Mouse (Mus musculus): Measurements from ENCODE around the gene Adamts2. TPM values are rescaled to one million over a fixed set of nuclear protein-coding genes. Genes with fewer than 3 reads are reported as not detected.

The Adamts2 gene
- polyA plus RNA-seq, 1 experiment from 2014 or later, result 5.7 TPM

- ATAC-seq (ENCODE audit: low FRiP score, low TSS enrichment), result no peak
- Histone ChIP-seq H3K27ac (ENCODE audit: low read length) (no peak overlapping the region), H3K9ac (replicated peaks; ENCODE audit: low read length) (no peak overlapping the region), H3K9me3 (ENCODE audit: low read length) (no peaks in the 10 kb centered on the region), H3K4me2 (replicated peaks; ENCODE audit: low read depth, low read length) (no peak overlapping the region), H3K36me3 (ENCODE audit: insufficient read depth, low read length) (no peaks in the 10 kb centered on the region), H3K4me1 (ENCODE audit: insufficient read depth, low read length) (no peaks in the 10 kb centered on the region), H3K27me3 (ENCODE audit: insufficient read depth, low read length) (no peaks in the 10 kb centered on the region), H3K4me3 (ENCODE audit: low read length) (no peak overlapping the region)
- 92% methylated on average over 13 of the region's 13 CpGs for WGBS
These were observed 36.4 kb downstream of the Adamts2 start for GRCm38 (mm10) chr11:50638197-50638867.

- no peaks in the 10 kb centered on the region for H3K36me3 ChIP-seq (ENCODE audit: insufficient read depth, low read length)
- H3K27ac ChIP-seq (ENCODE audit: low read length), result no peak overlapping the region
- H3K27me3 ChIP-seq (ENCODE audit: insufficient read depth, low read length), result no peaks in the 10 kb centered on the region
- H3K4me3 ChIP-seq (ENCODE audit: low read length), result no peak overlapping the region
- WGBS, result 92% methylated on average over 3 of the region's 3 CpGs
- H3K4me2 ChIP-seq (replicated peaks; ENCODE audit: low read depth, low read length), result no peak overlapping the region
- no peaks in the 10 kb centered on the region for H3K4me1 ChIP-seq (ENCODE audit: insufficient read depth, low read length)
- H3K9me3 ChIP-seq (ENCODE audit: low read length), result no peaks in the 10 kb centered on the region
- ATAC-seq (ENCODE audit: low FRiP score, low TSS enrichment), result no peak
- H3K9ac ChIP-seq (replicated peaks; ENCODE audit: low read length), result no peak overlapping the region
These were observed 37.0 kb downstream of the Adamts2 start for GRCm38 (mm10) chr11:50638868-50639220.

- no peak overlapping the region for H3K4me2 ChIP-seq (replicated peaks; ENCODE audit: low read depth, low read length)
- ATAC-seq (ENCODE audit: low FRiP score, low TSS enrichment), result no peak
- no peaks in the 10 kb centered on the region for H3K4me1 ChIP-seq (ENCODE audit: insufficient read depth, low read length)
- H3K4me3 ChIP-seq (ENCODE audit: low read length), result no peak overlapping the region
- WGBS, result 56% methylated on average over 3 of the region's 3 CpGs
- H3K27me3 ChIP-seq (ENCODE audit: insufficient read depth, low read length), result no peaks in the 10 kb centered on the region
- H3K27ac ChIP-seq (ENCODE audit: low read length), result no peak overlapping the region
- H3K9me3 ChIP-seq (ENCODE audit: low read length), result no peaks in the 10 kb centered on the region
- no peak overlapping the region for H3K9ac ChIP-seq (replicated peaks; ENCODE audit: low read length)
- H3K36me3 ChIP-seq (ENCODE audit: insufficient read depth, low read length), result no peaks in the 10 kb centered on the region
These were observed 40.7 kb downstream of the Adamts2 start for GRCm38 (mm10) chr11:50642583-50642982.

GRCm38 (mm10) chr11:50646148-50646547, 44.3 kb downstream of the Adamts2 start:
- Histone ChIP-seq H3K27me3 (ENCODE audit: insufficient read depth, low read length) (no peaks in the 10 kb centered on the region), H3K36me3 (ENCODE audit: insufficient read depth, low read length) (no peaks in the 10 kb centered on the region), H3K4me3 (ENCODE audit: low read length) (no peak overlapping the region), H3K27ac (ENCODE audit: low read length) (0 out of 2 replicates have a peak overlapping the region, but pooled peaks have one; percentile 10), H3K4me2 (replicated peaks; ENCODE audit: low read depth, low read length) (no peak overlapping the region), H3K9me3 (ENCODE audit: low read length) (peaks cover 7% of the 10 kb centered on the region; the same call in 1 of the 2 replicates), H3K4me1 (ENCODE audit: insufficient read depth, low read length) (no peaks in the 10 kb centered on the region), H3K9ac (replicated peaks; ENCODE audit: low read length) (no peak overlapping the region)
- 67% methylated on average over 4 of the region's 4 CpGs for WGBS
- ATAC-seq (ENCODE audit: low FRiP score, low TSS enrichment), result peak; percentile 65; the same call in 1 of the 2 replicates

- WGBS, result 86% methylated on average over 4 of the region's 4 CpGs
These were observed 46.4 kb downstream of the Adamts2 start for GRCm38 (mm10) chr11:50648143-50648807.

GRCm38 (mm10) chr11:50650037-50650436, 48.2 kb downstream of the Adamts2 start:
- 87% methylated on average over 2 of the region's 2 CpGs for WGBS
- no peaks in the 10 kb centered on the region for H3K36me3 ChIP-seq (ENCODE audit: insufficient read depth, low read length)
- H3K27ac ChIP-seq (ENCODE audit: low read length), result no peak overlapping the region
- H3K9ac ChIP-seq (replicated peaks; ENCODE audit: low read length), result no peak overlapping the region
- peaks cover 7% of the 10 kb centered on the region; the same call in 1 of the 2 replicates for H3K9me3 ChIP-seq (ENCODE audit: low read length)
- ATAC-seq (ENCODE audit: low FRiP score, low TSS enrichment), result no peak
- no peaks in the 10 kb centered on the region for H3K27me3 ChIP-seq (ENCODE audit: insufficient read depth, low read length)
- H3K4me1 ChIP-seq (ENCODE audit: insufficient read depth, low read length), result no peaks in the 10 kb centered on the region
- H3K4me2 ChIP-seq (replicated peaks; ENCODE audit: low read depth, low read length), result no peak overlapping the region
- H3K4me3 ChIP-seq (ENCODE audit: low read length), result no peak overlapping the region

More at GRCm38 (mm10) chr11:50648143-50648807, 46.4 kb downstream of the Adamts2 start:
- Histone ChIP-seq H3K27ac (ENCODE audit: low read length) (no peak overlapping the region), H3K4me2 (replicated peaks; ENCODE audit: low read depth, low read length) (no peak overlapping the region), H3K4me3 (ENCODE audit: low read length) (no peak overlapping the region), H3K36me3 (ENCODE audit: insufficient read depth, low read length) (no peaks in the 10 kb centered on the region), H3K9me3 (ENCODE audit: low read length) (peaks cover 7% of the 10 kb centered on the region; the same call in 1 of the 2 replicates), H3K27me3 (ENCODE audit: insufficient read depth, low read length) (no peaks in the 10 kb centered on the region), H3K9ac (replicated peaks; ENCODE audit: low read length) (no peak overlapping the region), H3K4me1 (ENCODE audit: insufficient read depth, low read length) (no peaks in the 10 kb centered on the region)
- ATAC-seq (ENCODE audit: low FRiP score, low TSS enrichment), result no peak

- H3K4me1 ChIP-seq (ENCODE audit: insufficient read depth, low read length), result no peaks in the 10 kb centered on the region
- no peak overlapping the region for H3K4me3 ChIP-seq (ENCODE audit: low read length)
- no peak for ATAC-seq (ENCODE audit: low FRiP score, low TSS enrichment)
These were observed 52.0 kb downstream of the Adamts2 start for GRCm38 (mm10) chr11:50653746-50654431.

GRCm38 (mm10) chr11:50658826-50659225, 56.9 kb downstream of the Adamts2 start:
- no peak for ATAC-seq (ENCODE audit: low FRiP score, low TSS enrichment)
- 68% methylated on average over 6 of the region's 6 CpGs for WGBS
- Histone ChIP-seq H3K36me3 (ENCODE audit: insufficient read depth, low read length) (no peaks in the 10 kb centered on the region), H3K4me2 (replicated peaks; ENCODE audit: low read depth, low read length) (no peak overlapping the region), H3K27ac (ENCODE audit: low read length) (no peak overlapping the region), H3K27me3 (ENCODE audit: insufficient read depth, low read length) (no peaks in the 10 kb centered on the region), H3K9me3 (ENCODE audit: low read length) (no peaks in the 10 kb centered on the region), H3K4me1 (ENCODE audit: insufficient read depth, low read length) (no peaks in the 10 kb centered on the region), H3K9ac (replicated peaks; ENCODE audit: low read length) (no peak overlapping the region), H3K4me3 (ENCODE audit: low read length) (no peak overlapping the region)

More at GRCm38 (mm10) chr11:50653746-50654431, 52.0 kb downstream of the Adamts2 start:
- Histone ChIP-seq H3K9me3 (ENCODE audit: low read length) (no peaks in the 10 kb centered on the region), H3K27ac (ENCODE audit: low read length) (no peak overlapping the region), H3K27me3 (ENCODE audit: insufficient read depth, low read length) (no peaks in the 10 kb centered on the region), H3K9ac (replicated peaks; ENCODE audit: low read length) (no peak overlapping the region), H3K4me2 (replicated peaks; ENCODE audit: low read depth, low read length) (no peak overlapping the region), H3K36me3 (ENCODE audit: insufficient read depth, low read length) (no peaks in the 10 kb centered on the region)
- 69% methylated on average over 9 of the region's 9 CpGs for WGBS

GRCm38 (mm10) chr11:50662176-50662575, 60.3 kb downstream of the Adamts2 start:
- Histone ChIP-seq H3K9me3 (ENCODE audit: low read length) (no peaks in the 10 kb centered on the region), H3K4me1 (ENCODE audit: insufficient read depth, low read length) (no peaks in the 10 kb centered on the region), H3K27ac (ENCODE audit: low read length) (no peak overlapping the region), H3K4me3 (ENCODE audit: low read length) (no peak overlapping the region), H3K4me2 (replicated peaks; ENCODE audit: low read depth, low read length) (no peak overlapping the region), H3K27me3 (ENCODE audit: insufficient read depth, low read length) (no peaks in the 10 kb centered on the region), H3K9ac (replicated peaks; ENCODE audit: low read length) (no peak overlapping the region), H3K36me3 (ENCODE audit: insufficient read depth, low read length) (no peaks in the 10 kb centered on the region)
- WGBS, result 84% methylated on average over 3 of the region's 3 CpGs
- no peak for ATAC-seq (ENCODE audit: low FRiP score, low TSS enrichment)

Data from kidney, embryonic 16.5 days (tissue).